Mouse (Mus musculus): ENCODE results near the gene Nit1. TPM values are rescaled to one million over a fixed set of nuclear protein-coding genes. Genes with fewer than 3 reads are reported as not detected.

Nit1 gene
- polyA plus RNA-seq (2015; fragmentation: Nextera tagmentation; extraction: Ambion mirVana) = 41.7 and 44.7 TPM in 2 replicates

DNA sequence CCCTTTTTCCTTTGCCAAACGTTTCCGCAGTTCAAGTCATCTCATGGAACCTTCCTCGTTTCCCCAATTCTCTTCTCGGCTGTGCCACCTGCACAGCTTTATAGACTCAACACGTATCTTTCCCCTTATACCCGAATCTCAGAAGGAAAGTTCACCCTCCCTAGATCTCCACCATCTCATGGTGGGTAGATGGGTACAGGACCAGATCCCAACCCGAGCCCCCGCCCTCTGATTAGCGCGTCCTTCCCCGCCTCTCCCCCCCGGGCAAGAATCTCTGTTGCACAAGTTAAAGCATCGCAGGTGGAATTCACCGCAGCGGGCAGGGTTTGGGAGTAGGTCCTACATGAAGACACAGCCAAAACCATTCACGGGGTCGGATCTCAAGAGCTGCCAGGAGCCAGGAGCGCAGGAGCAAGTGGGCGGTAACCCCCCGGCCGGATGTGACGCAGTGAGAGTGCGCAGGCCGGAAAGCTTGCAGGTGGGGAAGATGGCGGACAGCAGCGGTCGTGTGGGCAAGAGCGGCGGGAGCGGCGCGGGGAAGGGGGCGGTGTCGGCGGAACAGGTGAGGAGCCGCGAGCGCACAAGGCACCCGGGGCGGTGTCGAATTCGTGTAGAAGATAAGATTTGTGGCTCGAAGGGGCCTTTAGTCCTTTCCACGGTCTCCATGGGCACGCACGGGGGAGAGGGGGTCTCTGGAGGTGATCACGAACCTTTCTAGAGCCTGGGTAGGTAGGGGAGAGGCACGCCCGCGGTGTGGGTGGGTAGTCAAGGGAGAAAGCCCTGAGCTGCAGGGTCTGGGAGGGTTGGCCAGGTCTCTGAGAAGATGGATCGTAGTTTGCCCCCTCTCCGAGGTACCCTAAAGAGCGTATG, at the start of gene Nit1, which contains the start of gene Pfdn2:
TSS of gene Nit1 (minus strand) at position 422 of the 870 bp plus-strand sequence.
TSS of gene Pfdn2 (plus strand) at position 446 of the 870 bp plus-strand sequence.
- peak within 1 kb of the TSS; percentile 86 for H3K4me3 ChIP-seq (replicated peaks)
- peak within 1 kb of the TSS; percentile 74 for H3K9ac ChIP-seq
- H3K36me3 ChIP-seq = peaks cover 32% of the 10 kb centered on the region
- peak within 1 kb of the TSS; percentile 82 for H3K27ac ChIP-seq (replicated peaks)
- peak within 1 kb of the TSS; percentile 67 for H3K4me2 ChIP-seq (replicated peaks)
- no peaks in the 10 kb centered on the region for H3K27me3 ChIP-seq
- ATAC-seq (ENCODE audit: insufficient number of reproducible peaks, low FRiP score, low TSS enrichment, low read depth) = peak; percentile 91
- H3K9me3 ChIP-seq (replicated peaks) = no peaks in the 10 kb centered on the region
- peaks cover 16% of the 10 kb centered on the region for H3K4me1 ChIP-seq
- WGBS = under 1% methylated on average over 52 of the region's 53 CpGs

DNA sequence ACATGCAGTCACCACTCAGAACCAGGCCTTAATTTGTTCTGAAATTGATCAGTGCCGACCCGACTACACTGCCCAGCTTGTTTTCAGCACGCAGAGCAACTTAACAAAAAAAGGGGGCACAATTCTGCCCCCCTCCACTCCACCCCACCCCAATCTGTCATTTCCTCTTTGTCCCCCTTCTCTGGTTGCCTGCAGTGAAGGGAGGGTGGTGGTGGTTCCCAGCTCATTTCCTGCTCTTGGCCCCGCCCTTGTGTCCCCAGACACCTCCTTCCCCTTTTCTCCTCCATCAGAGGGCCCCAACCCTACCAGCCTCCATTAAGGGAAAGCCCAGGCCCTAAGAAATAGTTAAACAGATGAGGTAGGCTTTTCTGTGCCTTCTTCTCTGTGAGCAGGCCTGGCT, 44.7 kb upstream of the Nit1 start:
- no peaks in the 10 kb centered on the region for H3K27me3 ChIP-seq
- no peak overlapping the region for H3K4me3 ChIP-seq (replicated peaks)
- H3K9me3 ChIP-seq (replicated peaks) = no peaks in the 10 kb centered on the region
- H3K4me1 ChIP-seq = no peaks in the 10 kb centered on the region
- H3K36me3 ChIP-seq = no peaks in the 10 kb centered on the region
- no peak overlapping the region for H3K4me2 ChIP-seq (replicated peaks)
- 60% methylated on average over 4 of the region's 4 CpGs for WGBS
- no peak for ATAC-seq (ENCODE audit: insufficient number of reproducible peaks, low FRiP score, low TSS enrichment, low read depth)
- H3K9ac ChIP-seq = no peak overlapping the region
- H3K27ac ChIP-seq (replicated peaks) = no peak overlapping the region

DNA sequence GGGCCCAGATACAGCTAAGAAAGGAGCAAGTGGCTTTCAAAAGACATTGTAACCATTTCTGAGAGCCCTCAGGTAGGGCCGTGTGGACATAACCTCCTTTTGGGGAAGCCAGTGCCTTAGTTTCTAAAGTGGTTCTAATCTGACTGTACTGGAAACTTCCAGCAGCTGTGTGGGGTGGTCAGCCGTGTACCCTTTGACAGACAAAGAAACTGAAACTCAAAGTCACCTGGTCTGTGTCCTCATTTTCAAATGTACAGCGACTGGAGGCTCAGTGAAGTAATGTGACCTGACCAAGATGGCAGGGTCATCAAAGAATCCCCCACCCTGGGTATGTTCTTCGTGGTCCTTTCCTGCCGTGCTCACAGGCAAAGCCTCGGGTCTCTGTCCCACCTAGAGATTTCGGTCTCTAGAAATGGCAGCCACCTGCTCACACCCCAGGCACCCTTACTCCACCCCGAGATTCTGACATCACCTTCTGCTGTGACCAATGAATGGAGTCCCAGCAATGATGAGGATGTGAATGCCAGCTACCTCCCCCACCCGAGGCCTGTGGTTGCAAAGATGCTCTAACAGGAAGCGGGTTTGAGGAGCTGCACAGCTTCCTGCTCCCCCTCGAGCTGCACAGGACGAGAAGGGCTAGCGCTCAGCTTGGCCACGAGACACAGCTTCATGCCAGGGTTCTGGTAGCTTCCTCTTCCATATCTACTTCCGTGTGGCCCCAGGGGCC, 43.1 kb upstream of the Nit1 start, which contains the start of gene Arhgap30:
TSS of gene Arhgap30 (plus strand) at position 579 of the 727 bp plus-strand sequence.
- no peak within 1 kb of the TSS for H3K9ac ChIP-seq
- H3K4me2 ChIP-seq (replicated peaks) = no peak within 1 kb of the TSS
- 77% methylated on average over 15 of the region's 15 CpGs for WGBS
- H3K4me3 ChIP-seq (replicated peaks) = no peak within 1 kb of the TSS
- H3K27ac ChIP-seq (replicated peaks) = no peak within 1 kb of the TSS
- H3K36me3 ChIP-seq = no peaks in the 10 kb centered on the region
- no peak for ATAC-seq (ENCODE audit: insufficient number of reproducible peaks, low FRiP score, low TSS enrichment, low read depth)
- peaks cover 7% of the 10 kb centered on the region; the same call in 1 of the 2 replicates for H3K4me1 ChIP-seq
- H3K27me3 ChIP-seq = no peaks in the 10 kb centered on the region
- H3K9me3 ChIP-seq (replicated peaks) = no peaks in the 10 kb centered on the region

DNA sequence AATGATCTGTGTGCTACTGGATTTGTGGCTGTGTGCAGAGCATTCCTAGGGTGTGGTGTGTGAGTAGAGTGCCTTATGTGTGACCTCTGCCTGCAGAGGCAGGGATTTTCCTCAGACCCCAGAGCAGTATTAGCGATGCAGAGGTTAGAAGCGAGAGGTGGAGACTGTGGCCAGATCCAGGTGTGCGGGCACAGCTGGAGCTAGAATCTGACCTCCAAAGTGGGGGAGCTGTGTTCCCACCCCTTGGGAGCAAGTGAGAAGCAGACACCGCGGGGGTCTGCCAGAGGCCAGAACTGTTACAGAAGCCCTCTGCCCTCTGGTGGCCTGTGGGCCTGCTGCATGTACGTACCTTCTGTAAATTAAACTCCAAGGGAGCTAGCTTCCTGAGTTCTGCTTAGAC, 41.7 kb upstream of the Nit1 start:
- ATAC-seq (ENCODE audit: insufficient number of reproducible peaks, low FRiP score, low TSS enrichment, low read depth) = no peak
- Histone ChIP-seq H3K4me1 (peaks cover 7% of the 10 kb centered on the region; the same call in 1 of the 2 replicates), H3K4me2 (replicated peaks) (no peak overlapping the region), H3K4me3 (replicated peaks) (no peak overlapping the region), H3K9ac (no peak overlapping the region), H3K27ac (replicated peaks) (no peak overlapping the region), H3K27me3 (no peaks in the 10 kb centered on the region), H3K9me3 (replicated peaks) (no peaks in the 10 kb centered on the region), H3K36me3 (no peaks in the 10 kb centered on the region)
- 24% methylated on average over 6 of the region's 6 CpGs for WGBS

DNA sequence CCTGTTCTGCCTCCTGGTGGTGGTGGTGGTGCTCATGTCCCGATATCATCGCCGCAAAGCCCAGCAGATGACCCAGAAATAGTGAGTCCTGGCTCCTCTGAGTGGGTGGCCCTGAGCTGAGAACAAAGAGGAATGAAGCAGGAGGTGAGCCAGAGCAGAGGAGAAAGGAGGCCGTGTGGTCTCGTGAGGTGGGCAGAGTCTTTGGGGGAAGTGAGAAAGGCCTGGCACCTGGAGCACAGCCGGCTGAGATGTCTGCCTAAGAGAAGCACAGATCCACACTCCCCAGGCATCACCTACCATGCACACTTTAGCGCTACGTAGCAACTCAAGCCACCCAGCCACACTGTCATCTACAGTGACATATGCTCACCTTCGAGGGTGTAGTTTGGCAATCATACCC, 39.7 kb upstream of the Nit1 start:
- Histone ChIP-seq H3K9ac (no peak overlapping the region), H3K4me1 (peaks cover 10% of the 10 kb centered on the region), H3K27me3 (0 out of 2 replicates have a peak, but pooled peaks cover 9% of the 10 kb centered on the region), H3K4me3 (replicated peaks) (no peak overlapping the region), H3K4me2 (replicated peaks) (no peak overlapping the region), H3K36me3 (no peaks in the 10 kb centered on the region), H3K9me3 (replicated peaks) (no peaks in the 10 kb centered on the region), H3K27ac (replicated peaks) (no peak overlapping the region)
- no peak for ATAC-seq (ENCODE audit: insufficient number of reproducible peaks, low FRiP score, low TSS enrichment, low read depth)
- WGBS = 64% methylated on average over 9 of the region's 9 CpGs

DNA sequence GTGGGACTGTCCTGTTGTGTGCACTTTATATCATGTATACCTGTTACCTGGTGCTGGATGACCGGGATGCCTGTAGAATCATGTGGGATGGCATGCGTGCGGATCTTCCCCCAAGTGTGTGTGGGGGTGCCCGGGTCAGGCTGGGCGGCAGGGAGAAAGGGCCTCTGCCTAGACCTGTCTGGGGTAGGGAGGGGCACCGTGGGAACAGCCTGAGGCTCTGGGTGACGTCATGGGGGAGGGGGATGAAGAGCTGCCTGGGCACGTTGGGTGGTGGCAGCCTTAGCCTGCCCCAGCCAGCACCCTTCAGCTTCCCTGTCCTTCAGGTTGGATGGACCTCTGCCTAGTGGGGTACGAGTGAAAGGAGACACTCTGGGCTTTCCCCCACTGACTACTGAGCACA, 38.9 kb upstream of the Nit1 start:
- no peak overlapping the region for H3K4me3 ChIP-seq (replicated peaks)
- no peaks in the 10 kb centered on the region for H3K36me3 ChIP-seq
- H3K27me3 ChIP-seq = peaks cover 15% of the 10 kb centered on the region; the same call in 1 of the 2 replicates
- H3K9ac ChIP-seq = no peak overlapping the region
- H3K4me2 ChIP-seq (replicated peaks) = no peak overlapping the region; the same call in 1 of the 2 replicates
- WGBS = 47% methylated on average over 9 of the region's 9 CpGs
- no peak overlapping the region for H3K27ac ChIP-seq (replicated peaks)
- no peaks in the 10 kb centered on the region for H3K9me3 ChIP-seq (replicated peaks)
- H3K4me1 ChIP-seq = peaks cover 18% of the 10 kb centered on the region
- ATAC-seq (ENCODE audit: insufficient number of reproducible peaks, low FRiP score, low TSS enrichment, low read depth) = 0 out of 2 replicates have a peak, but pooled peaks have one; percentile 24

DNA sequence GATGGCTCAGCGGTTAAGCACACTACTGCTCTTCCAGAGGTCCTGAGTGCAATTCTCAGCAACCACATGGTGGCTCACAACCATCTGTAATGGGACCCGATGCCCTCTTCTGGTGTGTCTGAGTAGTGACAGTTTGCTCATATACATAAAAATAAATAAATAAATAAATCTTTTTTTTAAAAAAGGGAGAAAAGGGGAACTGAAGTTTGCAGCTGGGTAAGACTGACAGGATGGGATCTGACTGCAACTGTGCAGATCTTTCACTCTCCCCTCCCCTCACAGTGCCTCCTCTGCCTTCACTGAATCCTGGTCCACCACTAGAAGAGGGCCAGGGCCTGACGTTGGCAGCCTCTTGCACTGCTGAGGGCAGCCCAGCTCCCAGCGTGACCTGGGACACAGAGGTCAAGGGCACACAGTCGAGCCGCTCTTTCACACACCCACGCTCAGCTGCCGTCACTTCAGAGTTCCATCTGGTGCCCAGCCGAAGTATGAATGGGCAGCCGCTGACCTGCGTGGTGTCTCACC, 36.7 kb upstream of the Nit1 start:
- Histone ChIP-seq H3K4me2 (replicated peaks) (no peak overlapping the region), H3K9ac (no peak overlapping the region), H3K4me3 (replicated peaks) (no peak overlapping the region), H3K36me3 (no peaks in the 10 kb centered on the region), H3K27me3 (peaks cover 15% of the 10 kb centered on the region; the same call in 1 of the 2 replicates), H3K27ac (replicated peaks) (no peak overlapping the region), H3K9me3 (replicated peaks) (no peaks in the 10 kb centered on the region), H3K4me1 (peaks cover 18% of the 10 kb centered on the region)
- 81% methylated on average over 11 of the region's 11 CpGs for WGBS
- ATAC-seq (ENCODE audit: insufficient number of reproducible peaks, low FRiP score, low TSS enrichment, low read depth) = no peak

DNA sequence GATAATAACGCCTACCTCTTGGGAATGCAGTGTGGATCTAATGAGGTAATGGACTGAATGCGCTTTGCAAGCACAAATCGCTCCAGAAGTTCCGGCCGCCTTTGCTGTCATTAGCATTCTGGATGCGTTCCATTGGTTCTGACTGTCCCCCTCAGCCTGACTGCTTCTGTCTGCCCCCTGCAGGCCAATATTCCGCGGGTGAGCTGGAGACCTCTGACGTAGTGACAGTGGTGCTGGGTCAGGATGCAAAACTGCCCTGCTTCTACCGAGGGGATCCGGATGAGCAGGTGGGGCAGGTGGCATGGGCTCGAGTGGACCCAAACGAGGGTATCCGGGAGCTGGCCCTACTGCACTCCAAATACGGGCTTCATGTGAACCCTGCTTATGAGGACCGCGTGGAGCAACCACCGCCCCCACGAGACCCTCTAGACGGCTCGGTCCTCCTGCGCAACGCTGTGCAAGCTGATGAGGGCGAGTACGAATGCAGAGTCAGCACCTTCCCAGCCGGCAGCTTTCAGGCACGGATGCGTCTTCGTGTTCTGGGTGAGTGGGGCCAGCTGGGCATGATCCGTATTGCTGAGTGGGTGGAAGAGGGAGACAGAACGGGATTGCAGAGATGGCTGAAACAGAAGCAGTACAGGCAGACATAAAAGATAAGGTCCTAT, 34.6 kb upstream of the Nit1 start:
- H3K9ac ChIP-seq = no peak overlapping the region
- peak overlapping the region; percentile 54 for H3K4me2 ChIP-seq (replicated peaks)
- WGBS = 7% methylated on average over 31 of the region's 31 CpGs
- H3K27me3 ChIP-seq = peaks cover 15% of the 10 kb centered on the region; the same call in 1 of the 2 replicates
- H3K36me3 ChIP-seq = no peaks in the 10 kb centered on the region
- no peaks in the 10 kb centered on the region for H3K9me3 ChIP-seq (replicated peaks)
- peaks cover 24% of the 10 kb centered on the region for H3K4me1 ChIP-seq
- peak overlapping the region; percentile 22 for H3K4me3 ChIP-seq (replicated peaks)
- no peak overlapping the region for H3K27ac ChIP-seq (replicated peaks)
- no peak for ATAC-seq (ENCODE audit: insufficient number of reproducible peaks, low FRiP score, low TSS enrichment, low read depth)

DNA sequence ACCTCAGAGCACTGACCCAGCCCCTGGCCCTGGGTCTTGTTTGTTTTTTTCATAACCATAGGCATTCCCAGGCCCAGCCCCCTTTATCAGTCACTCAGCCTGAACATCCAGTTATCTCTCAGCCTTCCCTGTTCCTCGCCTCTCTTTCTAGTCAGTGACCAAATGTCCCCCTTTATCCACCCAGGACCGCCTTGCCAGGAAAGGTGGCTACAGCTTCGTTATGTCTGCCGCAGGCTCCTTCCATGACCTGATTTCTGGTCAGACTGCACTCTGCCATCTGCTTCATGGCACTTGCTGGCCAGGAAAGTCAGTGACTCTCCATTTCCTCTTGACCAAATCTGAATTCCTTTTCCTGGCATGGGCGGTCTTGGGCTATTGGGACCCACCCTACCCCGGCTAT, 32.9 kb upstream of the Nit1 start:
- H3K36me3 ChIP-seq = no peaks in the 10 kb centered on the region
- H3K4me2 ChIP-seq (replicated peaks) = no peak overlapping the region
- H3K4me3 ChIP-seq (replicated peaks) = no peak overlapping the region
- H3K27me3 ChIP-seq = peaks cover 15% of the 10 kb centered on the region; the same call in 1 of the 2 replicates
- H3K27ac ChIP-seq (replicated peaks) = no peak overlapping the region
- H3K9ac ChIP-seq = no peak overlapping the region
- peaks cover 27% of the 10 kb centered on the region for H3K4me1 ChIP-seq
- H3K9me3 ChIP-seq (replicated peaks) = no peaks in the 10 kb centered on the region
- no peak for ATAC-seq (ENCODE audit: insufficient number of reproducible peaks, low FRiP score, low TSS enrichment, low read depth)
- 87% methylated on average over 6 of the region's 6 CpGs for WGBS

DNA sequence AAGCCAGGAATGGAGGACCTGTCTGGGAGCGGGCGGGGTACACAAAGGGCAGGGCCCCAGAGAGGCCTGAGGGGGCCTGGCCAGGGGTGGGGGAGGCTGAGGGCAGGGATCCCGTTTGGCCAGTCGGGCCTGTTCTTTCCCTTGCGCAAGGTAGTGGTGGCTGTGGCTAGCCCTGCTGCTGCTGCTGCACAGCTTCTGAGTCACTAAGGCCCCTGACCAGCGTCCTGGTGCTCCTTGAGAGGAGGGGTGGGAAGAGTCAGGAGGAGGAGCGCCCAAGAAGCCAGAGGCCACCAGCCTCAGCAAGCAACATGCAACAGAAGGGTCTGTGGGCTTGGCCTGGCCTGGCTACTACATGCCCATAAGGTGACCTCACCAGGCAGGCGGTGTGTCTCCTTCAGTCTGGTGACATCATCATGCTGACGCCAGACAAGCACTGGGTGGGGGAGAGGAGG, 30.2 kb upstream of the Nit1 start:
- WGBS = 38% methylated on average over 9 of the region's 9 CpGs
- Histone ChIP-seq H3K4me3 (replicated peaks) (no peak overlapping the region), H3K9ac (no peak overlapping the region), H3K36me3 (no peaks in the 10 kb centered on the region), H3K27me3 (peaks cover 11% of the 10 kb centered on the region; the same call in 1 of the 2 replicates), H3K9me3 (replicated peaks) (no peaks in the 10 kb centered on the region), H3K27ac (replicated peaks) (peak overlapping the region; percentile 65; the same call in 1 of the 2 replicates), H3K4me2 (replicated peaks) (no peak overlapping the region; the same call in 1 of the 2 replicates), H3K4me1 (peaks cover 29% of the 10 kb centered on the region)
- ATAC-seq (ENCODE audit: insufficient number of reproducible peaks, low FRiP score, low TSS enrichment, low read depth) = 0 out of 2 replicates have a peak, but pooled peaks have one; percentile 36

All from embryonic facial prominence, embryonic 15.5 days (tissue).